Mouse (Mus musculus): ENCODE results near the gene Dmpk.
A peak's percentile ranks its signal among the peaks of the same experiment; 100 is the strongest.
"Not testable (repeated sequence)": the region's sequence is repeated elsewhere in the genome, so short reads cannot be mapped to it uniquely, and the experiment has no call there.

Gene Dmpk

GRCm38 (mm10) chr7:19083701-19084100 is at the start of gene Dmpk:
TSS of gene Dmpk (plus strand) at chr7:19083849.
- no peak for DNase-seq (ENCODE audit: low spot score)

DNA sequence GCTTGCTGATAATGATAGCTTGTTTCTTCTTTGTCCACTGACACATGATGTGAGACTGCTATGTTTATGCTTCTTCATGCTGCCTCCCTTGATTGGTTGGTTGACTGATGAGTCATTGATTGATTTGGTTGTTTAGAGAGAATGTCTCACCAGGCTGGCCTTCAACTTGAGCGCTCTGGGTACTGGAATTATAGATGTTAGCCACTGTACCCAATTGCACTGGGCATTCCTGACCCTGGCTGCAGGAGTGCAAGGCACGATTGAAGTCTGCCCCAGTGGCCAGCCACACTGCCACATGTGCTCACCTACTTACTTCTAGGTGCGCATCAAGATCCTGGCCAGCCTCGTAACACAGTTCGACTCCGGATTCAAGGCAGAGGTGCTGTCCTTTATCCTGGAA is 39.0 kb upstream of the Dmpk start:
- no peak for DNase-seq (ENCODE audit: low spot score)

GRCm38 (mm10) chr7:19046286-19047069 is 37.2 kb upstream of the Dmpk start:
- DNase-seq (ENCODE audit: low spot score): no peak

GRCm38 (mm10) chr7:19048006-19048527 is 35.6 kb upstream of the Dmpk start:
- DNase-seq (ENCODE audit: low spot score): no peak

DNA sequence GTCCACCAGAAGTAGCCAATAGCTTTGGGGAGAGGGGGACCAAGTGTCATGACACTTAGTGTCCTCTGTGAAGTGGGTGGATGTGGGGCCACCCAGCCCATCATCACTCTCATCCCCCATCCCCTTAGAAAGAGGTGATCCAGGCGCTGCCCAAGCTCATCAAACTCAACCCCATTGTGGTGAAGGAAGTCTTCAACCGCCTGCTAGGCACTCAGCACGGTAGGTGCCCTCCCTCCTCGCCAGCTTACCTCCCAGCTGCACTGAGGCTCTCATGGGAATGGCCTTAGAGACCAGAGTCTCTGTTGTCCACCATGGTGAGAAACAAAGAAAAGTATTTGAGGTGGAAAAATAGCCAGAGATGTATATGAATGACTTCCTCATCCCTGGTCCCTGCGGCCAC is 34.4 kb upstream of the Dmpk start:
- DNase-seq (ENCODE audit: low spot score): no peak

GRCm38 (mm10) chr7:19050172-19050571 is 33.5 kb upstream of the Dmpk start:
- no peak for DNase-seq (ENCODE audit: low spot score)

DNA sequence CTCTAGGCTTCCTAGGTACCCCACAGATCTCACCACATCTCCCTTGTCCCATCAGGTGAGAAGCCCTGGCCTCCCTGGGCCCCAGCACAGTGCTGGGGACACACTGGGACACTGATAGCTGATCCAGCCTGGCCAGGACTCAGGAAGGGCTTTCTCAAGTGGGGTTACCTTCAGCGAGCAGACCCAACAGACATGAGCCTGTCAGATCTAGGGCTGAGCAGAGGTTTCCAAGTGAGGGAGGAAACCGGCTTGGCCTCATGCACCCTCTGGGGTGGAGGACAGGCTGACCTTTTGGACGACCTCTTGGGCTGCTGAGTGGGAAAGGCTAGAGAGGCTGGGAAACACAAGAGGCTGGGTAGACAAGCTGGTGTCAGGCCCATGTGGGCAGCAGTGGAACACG is 32.5 kb upstream of the Dmpk start:
- DNase-seq (ENCODE audit: low spot score): no peak

DNA sequence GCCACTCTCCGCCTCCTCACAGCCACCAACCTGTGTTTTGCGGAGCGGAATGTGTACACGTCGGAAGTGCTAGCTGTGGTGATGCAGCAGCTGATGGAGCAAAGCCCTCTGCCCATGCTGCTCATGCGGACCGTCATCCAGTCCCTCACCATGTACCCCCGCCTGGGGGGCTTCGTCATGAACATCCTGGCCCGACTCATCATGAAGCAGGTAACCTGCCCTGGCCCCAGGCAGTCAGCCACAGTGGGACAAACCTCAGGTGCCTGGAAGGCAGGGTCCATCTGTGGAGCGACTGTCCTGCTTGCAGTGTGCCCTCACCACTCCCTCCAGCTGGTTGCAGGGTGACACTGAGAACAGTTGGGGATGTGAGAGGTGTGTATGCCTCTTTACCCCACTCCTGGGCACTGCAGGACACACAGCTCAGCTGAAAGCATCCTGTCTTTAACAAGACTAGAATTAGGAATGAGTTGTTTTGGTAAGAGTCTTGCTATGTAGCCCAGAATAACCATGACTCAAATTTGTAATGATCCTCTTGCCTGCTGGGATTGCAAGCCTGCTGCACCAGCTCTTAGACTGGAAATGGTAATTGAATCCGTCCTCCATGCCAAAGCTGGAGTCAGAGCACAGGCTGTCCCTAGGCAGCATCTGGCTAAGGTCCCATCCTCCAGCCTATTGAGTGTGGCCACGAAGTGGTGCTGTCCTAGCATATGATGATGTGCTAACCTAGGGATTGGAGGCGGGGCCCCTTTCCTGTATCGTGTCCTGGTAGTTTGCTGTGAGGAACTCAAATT is 31.1 kb upstream of the Dmpk start:
- no peak for DNase-seq (ENCODE audit: low spot score)

DNA sequence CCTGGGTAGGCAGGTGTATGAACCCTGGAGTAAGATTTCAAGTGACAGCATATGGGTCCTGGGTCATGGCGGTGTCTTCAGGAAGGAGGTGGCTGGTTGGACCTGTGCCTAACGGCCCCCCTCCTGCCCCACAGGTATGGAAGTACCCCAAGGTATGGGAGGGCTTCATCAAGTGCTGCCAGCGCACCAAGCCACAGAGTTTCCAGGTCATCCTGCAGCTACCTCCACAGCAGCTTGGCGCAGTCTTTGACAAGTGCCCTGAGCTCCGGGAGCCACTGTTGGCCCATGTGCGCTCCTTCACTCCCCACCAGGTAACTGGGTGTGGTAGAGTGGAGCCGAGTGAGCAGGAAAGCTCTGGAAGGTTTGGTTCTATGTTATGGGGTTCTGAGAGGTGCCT is 30.5 kb upstream of the Dmpk start:
- no peak for DNase-seq (ENCODE audit: low spot score)

GRCm38 (mm10) chr7:19054047-19054776 is 29.4 kb upstream of the Dmpk start, which contains the start of gene Rsph6a:
TSS of gene Rsph6a (plus strand) at chr7:19054690.
- DNase-seq (ENCODE audit: low spot score): no peak

- DNase-seq (ENCODE audit: low spot score): no peak
These were observed 28.9 kb upstream of the Dmpk start for GRCm38 (mm10) chr7:19054777-19055076.

GRCm38 (mm10) chr7:19055108-19055507 is 28.5 kb upstream of the Dmpk start:
- DNase-seq (ENCODE audit: low spot score): no peak

- no peak for DNase-seq (ENCODE audit: low spot score)
These were observed 26.2 kb upstream of the Dmpk start for GRCm38 (mm10) chr7:19057405-19057804.

GRCm38 (mm10) chr7:19065896-19066295 is 17.8 kb upstream of the Dmpk start:
- DNase-seq (ENCODE audit: low spot score): no peak

- DNase-seq (ENCODE audit: low spot score): no peak
These were observed 16.6 kb upstream of the Dmpk start for GRCm38 (mm10) chr7:19067063-19067462.

GRCm38 (mm10) chr7:19067935-19068334 is 15.7 kb upstream of the Dmpk start:
- DNase-seq (ENCODE audit: low spot score): no peak

- DNase-seq (ENCODE audit: low spot score): peak; percentile 64
These were observed 14.9 kb upstream of the Dmpk start for GRCm38 (mm10) chr7:19068707-19069106.

DNA sequence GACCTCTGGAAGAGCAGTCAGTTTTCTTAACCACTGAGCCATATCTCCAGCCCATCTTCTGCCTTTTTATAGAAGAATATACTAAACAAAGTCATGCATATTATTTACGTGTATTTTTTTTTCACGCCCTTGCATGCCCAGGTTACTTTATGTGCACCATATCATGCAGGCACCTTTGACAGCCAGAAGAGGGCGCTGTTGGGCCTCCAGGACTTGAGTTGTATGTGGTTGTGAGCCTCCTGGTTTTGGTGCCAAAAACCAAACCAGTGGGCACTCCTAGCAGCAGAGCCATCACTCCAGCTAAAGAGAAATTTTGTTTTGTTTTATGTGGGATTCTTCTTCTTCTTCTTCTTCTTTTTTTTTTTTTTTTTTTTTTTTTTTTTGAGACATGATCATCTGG is 14.1 kb upstream of the Dmpk start:
- no peak for DNase-seq (ENCODE audit: low spot score)

GRCm38 (mm10) chr7:19071024-19071423 is 12.6 kb upstream of the Dmpk start:
- DNase-seq (ENCODE audit: low spot score): not testable (repeated sequence)

- DNase-seq (ENCODE audit: low spot score): no peak
These were observed 10.1 kb upstream of the Dmpk start for GRCm38 (mm10) chr7:19073504-19073903.

DNA sequence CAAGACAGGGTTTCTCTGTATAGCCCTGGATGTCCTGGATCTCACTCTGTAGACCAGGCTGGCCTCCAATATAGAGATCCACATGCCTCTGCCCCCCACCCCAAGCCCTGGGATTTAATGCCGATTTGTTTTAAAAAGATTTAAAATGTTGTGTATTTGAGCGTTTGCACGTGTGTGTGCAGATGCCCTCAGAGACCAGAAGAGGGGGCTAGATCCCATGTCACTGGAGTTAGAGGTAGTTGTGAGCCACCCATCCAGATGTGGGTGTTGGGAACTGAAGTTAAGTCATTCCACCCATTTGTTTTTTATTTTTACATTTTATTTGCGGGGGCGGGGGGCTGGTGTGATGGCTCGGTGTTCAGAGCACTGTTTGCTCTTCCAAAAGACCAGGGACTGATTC is 9.2 kb upstream of the Dmpk start:
- no peak for DNase-seq (ENCODE audit: low spot score)

DNA sequence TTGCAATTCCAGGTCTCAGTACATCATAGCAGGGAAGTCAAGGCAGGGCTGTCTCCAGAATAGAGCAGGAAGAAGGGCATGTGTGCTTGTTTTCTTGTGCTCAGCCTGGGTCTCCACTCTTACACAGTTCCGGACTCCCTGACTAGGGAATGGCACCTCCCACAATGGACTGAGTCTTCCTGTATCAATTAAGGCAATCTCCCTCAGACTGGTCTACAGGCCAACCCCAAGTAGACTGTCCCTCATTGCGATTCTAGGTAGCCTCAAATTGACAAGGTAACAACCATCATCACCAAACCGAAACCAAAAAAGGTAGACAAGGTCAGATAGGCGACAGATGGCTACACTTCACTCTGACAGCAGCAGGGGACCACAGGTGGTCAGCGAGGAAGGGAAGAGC is 8.4 kb upstream of the Dmpk start:
- DNase-seq (ENCODE audit: low spot score): no peak

Data from spleen, adult 12 weeks (tissue).